Mouse (Mus musculus): ENCODE results near the gene Ggta1.

Gene Ggta1

DNA sequence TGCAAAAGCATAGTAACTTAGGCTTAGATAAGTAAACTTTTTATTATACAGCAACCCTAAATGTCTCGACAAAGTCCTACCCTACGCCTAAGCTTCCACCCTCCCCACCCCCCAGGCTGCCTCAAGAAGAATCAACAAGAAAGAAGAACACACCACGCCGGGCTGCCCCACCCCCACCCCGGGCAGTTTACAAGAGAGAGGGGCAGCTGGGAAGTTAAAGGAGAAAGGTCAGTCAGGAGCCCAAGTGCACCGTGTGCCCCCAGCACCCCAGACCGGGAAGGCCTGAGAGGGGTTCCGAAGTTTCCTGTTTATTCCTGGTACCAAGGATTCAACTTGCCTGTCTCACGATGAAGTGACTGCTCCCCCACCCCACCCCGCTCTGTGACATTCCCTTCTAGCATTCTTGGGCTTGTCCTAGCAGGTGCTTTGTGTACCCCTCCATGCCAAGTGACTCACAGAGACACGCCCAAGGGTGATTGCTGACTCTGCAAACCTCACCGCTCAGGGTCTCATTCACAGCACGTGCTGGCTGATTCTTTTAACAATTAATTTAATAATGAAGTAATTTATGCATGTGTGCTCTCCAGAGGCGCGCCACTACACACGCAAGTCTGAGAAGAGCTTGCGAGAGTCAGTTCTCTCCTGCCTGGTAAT, 27.6 kb upstream of the Ggta1 start:
- DNase-seq (ENCODE audit: low spot score), result no peak

DNA sequence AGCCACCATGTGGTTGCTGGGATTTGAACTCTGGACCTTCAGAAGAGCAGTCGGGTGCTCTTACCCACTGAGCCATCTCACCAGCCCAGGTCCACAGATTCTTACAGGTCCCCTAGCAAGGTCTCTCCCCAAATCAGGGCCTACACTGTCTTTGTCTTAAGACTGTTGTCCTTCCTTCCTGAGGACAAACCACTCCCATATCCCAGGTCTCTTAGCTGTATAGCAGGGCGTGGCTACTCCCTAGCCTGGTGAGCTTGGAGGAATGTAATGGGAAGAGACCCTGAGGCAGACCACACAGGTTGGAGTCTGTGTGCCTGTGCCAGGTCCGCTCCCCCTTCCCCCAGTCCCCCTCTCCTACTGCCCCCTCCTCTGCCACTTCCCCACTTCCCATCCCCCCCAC, 24.7 kb upstream of the Ggta1 start:
- no peak for DNase-seq (ENCODE audit: low spot score)

GRCm38 (mm10) chr2:35486981-35487655, 24.1 kb upstream of the Ggta1 start:
- no peak for DNase-seq (ENCODE audit: low spot score)

- DNase-seq (ENCODE audit: low spot score), result no peak
Measured at GRCm38 (mm10) chr2:35484102-35484501, 21.1 kb upstream of the Ggta1 start.

DNA sequence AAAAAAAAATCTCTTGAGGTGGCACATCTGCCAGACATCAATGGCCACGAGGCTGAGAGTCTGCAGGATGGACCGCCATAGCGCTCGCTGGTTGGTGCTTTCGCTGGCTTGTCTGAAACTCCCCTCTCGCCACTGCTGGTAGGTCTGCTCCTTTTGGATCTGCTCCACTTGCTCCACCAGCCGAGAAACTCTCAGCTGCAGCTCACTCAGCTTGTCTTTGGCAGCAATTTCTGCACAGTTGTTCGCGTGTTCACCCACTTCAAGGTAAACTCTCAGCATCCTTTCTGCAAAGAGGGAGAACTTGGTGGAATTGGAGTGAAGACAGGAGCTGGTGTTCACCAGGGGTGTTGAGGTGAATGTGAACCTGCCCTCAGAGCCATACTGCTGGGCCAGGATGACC, 20.4 kb upstream of the Ggta1 start:
- no peak for DNase-seq (ENCODE audit: low spot score)

- DNase-seq (ENCODE audit: low spot score), result no peak
Measured at GRCm38 (mm10) chr2:35481322-35481990, 18.4 kb upstream of the Ggta1 start.

GRCm38 (mm10) chr2:35480073-35480472, 17.0 kb upstream of the Ggta1 start:
- no peak for DNase-seq (ENCODE audit: low spot score)

- no peak for DNase-seq (ENCODE audit: low spot score)
Measured at GRCm38 (mm10) chr2:35478812-35479122, 15.7 kb upstream of the Ggta1 start.

DNA sequence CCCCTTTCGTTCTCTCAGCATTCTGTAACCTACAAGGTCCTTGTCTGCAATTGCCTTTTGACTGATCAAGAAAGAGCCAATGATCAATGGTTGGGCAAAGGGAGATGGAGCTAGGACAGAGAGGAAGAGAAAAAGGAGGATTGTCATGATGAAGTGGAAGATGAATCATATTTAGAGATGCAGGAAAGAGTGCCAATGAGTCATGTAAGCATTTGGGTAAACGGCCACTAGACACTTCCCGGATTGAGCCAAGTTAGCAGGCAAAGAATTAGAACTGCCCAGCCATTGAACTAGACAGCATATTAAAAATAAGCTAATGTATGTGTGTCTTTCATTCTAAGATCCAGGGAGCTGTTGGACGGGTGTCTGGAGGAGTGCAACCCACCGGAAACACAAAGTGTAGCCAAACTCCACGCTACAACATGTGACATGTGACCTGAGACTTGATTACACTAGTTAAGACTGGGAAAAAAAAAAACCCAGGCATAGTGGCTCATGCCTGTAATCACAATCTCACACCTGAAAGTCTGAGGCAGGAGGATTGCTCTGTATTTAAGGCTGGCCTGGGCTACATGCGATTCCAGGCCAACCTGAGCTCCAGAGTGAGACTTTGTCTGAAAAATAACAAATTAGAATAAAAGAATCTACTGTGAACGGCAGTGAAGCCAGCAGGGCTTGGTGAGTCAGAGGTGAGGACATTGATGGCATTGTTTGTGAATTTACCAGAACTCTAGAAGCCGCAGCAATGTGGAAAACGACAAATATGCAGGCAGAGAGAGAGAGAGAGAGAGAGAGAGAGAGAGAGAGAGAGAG, 15.2 kb upstream of the Ggta1 start:
- DNase-seq (ENCODE audit: low spot score), result no peak

- no peak for DNase-seq (ENCODE audit: low spot score)
Measured at GRCm38 (mm10) chr2:35477321-35477720, 14.3 kb upstream of the Ggta1 start.

GRCm38 (mm10) chr2:35474916-35475315, 11.9 kb upstream of the Ggta1 start:
- DNase-seq (ENCODE audit: low spot score), result no peak

- DNase-seq (ENCODE audit: low spot score), result no peak
Measured at GRCm38 (mm10) chr2:35469266-35469665, 6.2 kb upstream of the Ggta1 start.

- DNase-seq (ENCODE audit: low spot score), result no peak
Measured at GRCm38 (mm10) chr2:35468276-35468675, 5.2 kb upstream of the Ggta1 start.

GRCm38 (mm10) chr2:35467855-35468254, 4.8 kb upstream of the Ggta1 start:
- no peak for DNase-seq (ENCODE audit: low spot score)

DNA sequence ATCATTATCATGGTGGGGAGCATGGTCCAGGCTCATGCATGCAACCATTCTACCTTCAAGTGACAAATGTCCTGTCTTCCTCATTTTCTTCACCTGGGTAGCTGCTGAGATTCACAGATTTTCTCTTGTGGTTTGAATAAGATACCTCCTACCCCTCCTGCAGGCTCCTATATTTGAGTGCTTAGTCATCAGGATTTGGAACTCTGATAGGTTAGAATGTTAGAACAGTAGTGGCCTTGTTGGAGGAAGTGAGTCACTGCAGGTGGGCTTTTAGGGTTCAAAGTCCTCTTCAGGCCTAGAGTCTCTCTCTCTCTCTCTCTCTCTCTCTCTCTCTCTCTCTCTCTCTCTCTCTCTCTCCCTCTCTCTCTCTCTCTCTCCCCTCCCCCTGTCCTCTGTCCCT, 2.6 kb upstream of the Ggta1 start:
- no peak for DNase-seq (ENCODE audit: low spot score)

- no peak for DNase-seq (ENCODE audit: low spot score)
Measured at GRCm38 (mm10) chr2:35464548-35464947, 1.5 kb upstream of the Ggta1 start.

DNA sequence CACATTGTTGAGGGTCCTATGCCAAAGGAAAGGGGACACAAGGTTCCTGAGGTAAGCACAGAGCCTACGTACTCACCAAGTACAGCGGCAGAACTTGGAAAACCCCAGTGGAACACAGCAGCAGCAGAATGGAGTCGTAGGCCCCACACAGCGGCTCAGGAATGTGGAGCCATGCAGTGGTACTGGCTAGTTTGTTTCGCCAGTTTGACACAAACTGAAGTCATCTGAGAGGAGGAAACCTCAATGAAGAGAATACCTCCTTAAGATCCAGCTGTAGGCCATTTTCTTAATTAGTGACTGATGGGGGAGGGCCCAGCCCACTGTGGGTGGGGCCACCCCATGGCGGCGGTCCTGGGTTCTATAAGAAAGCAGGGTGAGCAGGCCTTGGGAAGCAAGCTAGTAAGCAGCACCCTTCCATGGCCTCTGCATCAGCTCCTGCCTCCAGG, 1.1 kb upstream of the Ggta1 start:
- DNase-seq (ENCODE audit: low spot score), result no peak

- peak; percentile 70 for DNase-seq (ENCODE audit: low spot score)
Measured at GRCm38 (mm10) chr2:35463372-35464088, 499 bp upstream of the Ggta1 start.

- DNase-seq (ENCODE audit: low spot score), result no peak
Measured at GRCm38 (mm10) chr2:35461971-35462787, 852 bp downstream of the Ggta1 start.

DNA sequence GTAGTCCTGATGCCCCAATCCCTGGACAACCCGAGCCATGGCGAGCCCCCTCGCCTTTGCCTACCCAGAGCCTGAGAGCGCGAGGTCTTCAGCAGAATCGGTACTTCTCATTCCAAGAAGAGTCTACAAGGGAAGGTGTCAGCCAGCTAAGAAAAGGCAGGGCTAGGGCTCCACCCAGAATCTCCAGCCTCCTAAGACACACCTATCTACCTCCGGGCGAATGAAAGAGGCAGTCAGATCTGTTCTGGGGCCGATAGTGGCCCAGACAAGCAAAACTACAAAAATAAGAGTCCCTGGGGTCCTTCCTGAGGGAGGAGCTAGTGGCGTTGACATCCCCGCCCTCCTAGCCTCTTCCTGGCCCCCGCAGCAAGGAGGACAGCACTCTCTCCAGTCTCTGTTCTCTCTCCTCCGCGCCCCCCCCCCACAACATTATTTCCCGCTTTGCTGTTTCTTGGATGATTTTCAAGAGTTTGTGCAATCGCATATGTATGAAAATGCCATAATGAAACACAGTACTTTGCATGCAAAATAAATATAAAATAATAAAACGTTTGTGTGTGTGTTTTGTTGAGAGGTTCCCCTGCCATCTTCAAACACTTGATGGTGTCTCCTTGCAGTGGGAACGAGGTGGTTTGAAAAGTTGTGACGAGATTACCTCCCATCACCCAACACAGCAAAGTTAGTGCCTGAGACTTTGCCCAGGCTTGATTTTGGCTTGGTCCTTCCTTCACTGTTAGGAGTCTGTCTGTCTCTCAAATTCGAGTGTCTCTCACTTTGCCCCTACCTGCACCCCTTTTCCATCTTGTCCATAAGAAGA, 1.7 kb downstream of the Ggta1 start:
- peak; percentile 74 for DNase-seq (ENCODE audit: low spot score)
